8 mouse cellular contexts compared by ENCODE assay signal in the genomic region with DNA sequence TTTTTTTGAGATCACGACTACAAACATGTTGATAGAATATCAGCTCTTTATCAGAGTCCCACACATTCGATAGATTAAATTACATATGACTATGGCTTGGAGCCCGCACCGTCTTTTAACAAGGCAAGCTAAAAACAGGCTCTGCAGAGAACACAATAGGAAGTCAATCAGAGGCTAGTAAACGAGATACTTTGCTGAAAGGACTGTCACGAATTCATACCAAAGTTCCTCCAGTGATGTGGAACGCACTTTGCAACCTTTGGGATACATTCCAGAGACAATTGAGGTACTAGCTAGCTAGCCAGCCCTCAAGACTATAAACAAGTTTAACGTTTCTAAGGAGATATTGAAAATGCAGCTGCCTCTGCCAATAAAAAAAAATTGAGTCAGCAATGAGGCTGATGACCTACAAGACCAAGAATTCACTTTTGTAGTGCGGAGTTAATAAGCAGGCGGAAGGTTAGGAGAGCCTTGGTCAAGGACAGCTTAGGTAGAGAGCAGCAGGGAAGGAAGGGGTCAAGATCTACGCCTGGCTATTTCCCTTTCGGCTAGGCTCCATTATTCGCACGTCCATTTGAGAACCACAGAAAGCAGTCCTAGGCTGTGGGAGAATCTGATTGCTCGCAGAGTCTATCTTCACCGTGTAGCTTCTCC. TPM values are rescaled to one million over a fixed set of nuclear protein-coding genes. Genes with fewer than 3 reads are reported as not detected.
A peak's percentile ranks its signal among the peaks of the same experiment; 100 is the strongest.
DNase-seq lines count a peak whose midpoint lies in the region; ATAC-seq and TF ChIP-seq lines count a peak whose summit lies in the region.

No protein-coding gene starts in this region.

- peak overlapping the region; percentile 69 for H3K4me2 ChIP-seq in stomach, postnatal 0 days (replicated peaks; ENCODE audit: low read depth)

- WGBS in stomach, postnatal 0 days = under 1% methylated on average over 16 of the region's 16 CpGs

- peak overlapping the region; percentile 99 for H3K27ac ChIP-seq in layer of hippocampus, adult 2 months
- H3K27ac ChIP-seq in stomach, postnatal 0 days (replicated peaks) = peak overlapping the region; percentile 99

- no peak for DNase-seq in layer of hippocampus, adult 2 months (ENCODE audit: low spot score in 2 of 2)
- DNase-seq in layer of hippocampus, adult 8-10 months (ENCODE audit: low spot score in 2 of 2) = no peak
- DNase-seq in CD4-positive helper T cell, adult 2 months (ENCODE audit: low read depth, low spot score) = peak; percentile 28
- peak; percentile 26 to 55 for DNase-seq in cerebellum, postnatal 10 days
- peak; percentile 17 for DNase-seq in heart, postnatal 4 days
- peak; percentile 19 for DNase-seq in liver
- no peak for DNase-seq in stomach, postnatal 0 days (ENCODE audit: low spot score)

- peaks cover 7% of the 10 kb centered on the region; the same call in 1 of the 2 replicates for H3K4me1 ChIP-seq in stomach, postnatal 0 days (replicated peaks; ENCODE audit: control insufficient read depth, insufficient read depth)

- peak overlapping the region; percentile 72 for H3K9ac ChIP-seq in stomach, postnatal 0 days (ENCODE audit: low read length)

- no peak for TF ChIP-seq CTCF in layer of hippocampus, adult 2 months (conservative IDR thresholded peaks at IDR 0.05)
- no peak for TF ChIP-seq CTCF in stomach, postnatal 0 days (IDR thresholded peaks at IDR 0.05; ENCODE audit: low read depth)

- H3K9me3 ChIP-seq in stomach, postnatal 0 days (ENCODE audit: control insufficient read depth, low read length) = no peaks in the 10 kb centered on the region

- H3K4me3 ChIP-seq in layer of hippocampus, adult 2 months = peak overlapping the region; percentile 75
- peak overlapping the region; percentile 86 for H3K4me3 ChIP-seq in stomach, postnatal 0 days (ENCODE audit: low read depth, low read length)

- no peaks in the 10 kb centered on the region for H3K36me3 ChIP-seq in stomach, postnatal 0 days (ENCODE audit: control insufficient read depth, insufficient read depth, low read length)

- peak; percentile 22 for TF ChIP-seq EP300 in stomach, postnatal 0 days (optimal IDR thresholded peaks at IDR 0.05)

- ATAC-seq in stomach, postnatal 0 days (ENCODE audit: low FRiP score, low TSS enrichment) = no peak
- ATAC-seq in activated CD4-positive, CD25-positive, alpha-beta regulatory T cell, adult 4 months = no peak

- no peaks in the 10 kb centered on the region for H3K27me3 ChIP-seq in stomach, postnatal 0 days (ENCODE audit: control insufficient read depth, insufficient read depth, low read length)

RNA-seq across cellular contexts. Expression of a gene that starts 44.7 kb away (rescaled TPM):
- 10 to 100 TPM; 67.6 to 69.7 TPM for total RNA-seq in layer of hippocampus, adult 2 months (2021)
- total RNA-seq in layer of hippocampus, adult 8-10 months (2022) = 10 to 100 TPM; 53.6 to 71.0 (median 63.8) TPM
- total RNA-seq in heart, postnatal 4 days (2021) = 10 to 100 TPM; 52.3 to 56.4 TPM
- 15.7 and 25.0 TPM in 2 replicates for polyA plus RNA-seq in stomach, postnatal 0 days (2015; fragmentation: Nextera tagmentation; extraction: Ambion mirVana)
- 10 to 100 TPM; 72.6 to 89.9 TPM for polyA plus RNA-seq in activated CD4-positive, CD25-positive, alpha-beta regulatory T cell, adult 4 months (2017; shearing (Covaris generic))

Comparison
In these comparisons a context has a peak if more than half of its experiments do, and no peak if none do; other contexts are left out.
1. DNase-seq: peak in CD4-positive helper T cell, adult 2 months (single experiment), cerebellum, postnatal 10 days (2 of 2), heart, postnatal 4 days (single experiment) and liver (single experiment); none in layer of hippocampus, adult 2 months (0 of 2), layer of hippocampus, adult 8-10 months (0 of 2) and stomach, postnatal 0 days (single experiment).